Mouse (Mus musculus) forebrain, embryonic 14.5 days (tissue): Measurements from ENCODE around the gene Hgd. TPM values are rescaled to one million over a fixed set of nuclear protein-coding genes. Genes with fewer than 3 reads are reported as not detected.

ENCODE experiments used
- ATAC-seq: fragments of 200-750 bp; cut with Nextera tagmentation; 2 replicates; pipeline ENCODE4 v1.8.0; 2017; ENCODE audit warnings: mild to moderate bottlenecking, moderate library complexity
- DNase-seq: peaks from one replicate; pipeline ENCODE4 v3.0.0-alpha.2; 2015; ENCODE audit warnings: low spot score
- H3K27ac ChIP-seq: fragments of 300-500 bp; sonication (generic); 2 replicates; pipeline ENCODE4 v1.5.1; 2014; ENCODE audit warnings: low read depth, mild to moderate bottlenecking, control low read depth, low read length, moderate library complexity
- H3K27me3 ChIP-seq: fragments of 300-500 bp; sonication (generic); replicated peaks from 2 replicates; pipeline ENCODE4 v1.6.1; 2014; ENCODE audit warnings: low read length, control low read depth, mixed read lengths; ENCODE audit not compliant: control insufficient read depth, insufficient read depth
- H3K36me3 ChIP-seq: fragments of 300-500 bp; sonication (generic); 2 replicates; pipeline ENCODE4 v1.6.1; 2014; ENCODE audit warnings: low read length, control low read depth; ENCODE audit not compliant: control insufficient read depth, insufficient read depth
- H3K4me1 ChIP-seq: fragments of 300-500 bp; sonication (generic); 2 replicates; pipeline ENCODE4 v1.6.1; 2014; ENCODE audit warnings: antibody characterized with exemption, low read length, control low read depth; ENCODE audit not compliant: control insufficient read depth, insufficient read depth
- H3K4me2 ChIP-seq: fragments of 300-500 bp; sonication (generic); 2 replicates; pipeline ENCODE4 v1.6.1; 2014; ENCODE audit warnings: mild to moderate bottlenecking, control low read depth, low read length
- H3K4me3 ChIP-seq: fragments of 300-500 bp; sonication (generic); 2 replicates; pipeline ENCODE4 v1.5.1; 2014; ENCODE audit warnings: low read depth, low read length, control low read depth
- H3K9ac ChIP-seq: fragments of 300-500 bp; sonication (generic); 2 replicates; pipeline ENCODE4 v1.6.1; 2014; ENCODE audit warnings: mild to moderate bottlenecking, low read length, control low read depth, moderate library complexity
- H3K9me3 ChIP-seq: fragments of 300-500 bp; sonication (generic); replicated peaks from 2 replicates; pipeline ENCODE4 v1.6.1; 2016; ENCODE audit warnings: low read length, control low read depth, mixed read lengths; ENCODE audit not compliant: control insufficient read depth
- WGBS: fragments of 180-500 bp; shearing (Covaris S2); extraction: QIAGEN DNeasy Blood & Tissue Kit; methylation state at CpG from one replicate; pipeline ENCODE4 v1.1.7; 2014; 5-methylcytosine and 5-hydroxymethylcytosine counted together
- polyA plus RNA-seq: library from polyadenylated mRNA; unstranded; fragments of >200 nt; fragmentation: Nextera tagmentation; extraction: Ambion mirVana; gene quantifications from 2 replicates; pipeline ENCODE4 v1.2.1, GENCODE M21; 2014

Gene Hgd
- polyA plus RNA-seq, 1 experiment from 2014 or later: not detected

GRCm38 (mm10) chr16:37677586-37677985, 97.6 kb downstream of the Hgd start:
- Histone ChIP-seq H3K36me3 (no peaks in the 10 kb centered on the region), H3K9ac (no peak overlapping the region), H3K4me2 (no peak overlapping the region), H3K27ac (no peak overlapping the region), H3K9me3 (no peaks in the 10 kb centered on the region), H3K4me1 (peaks cover 8% of the 10 kb centered on the region), H3K27me3 (no peaks in the 10 kb centered on the region), H3K4me3 (no peak overlapping the region)
- 80% methylated on average over 8 of the region's 8 CpGs for WGBS
- ATAC-seq (no peak), DNase-seq (no peak)

- Histone ChIP-seq H3K4me2 (no peak overlapping the region), H3K27ac (no peak overlapping the region), H3K36me3 (no peaks in the 10 kb centered on the region), H3K4me1 (peaks cover 19% of the 10 kb centered on the region), H3K4me3 (no peak overlapping the region), H3K9ac (no peak overlapping the region), H3K27me3 (no peaks in the 10 kb centered on the region), H3K9me3 (no peaks in the 10 kb centered on the region)
- WGBS: 89% methylated on average over 2 of the region's 2 CpGs
- ATAC-seq: no peak
- no peak for DNase-seq
Measured at GRCm38 (mm10) chr16:37680216-37680615, 100.3 kb downstream of the Hgd start.

- Histone ChIP-seq H3K9ac (no peak overlapping the region), H3K4me2 (no peak overlapping the region), H3K9me3 (no peaks in the 10 kb centered on the region), H3K4me3 (no peak overlapping the region), H3K36me3 (no peaks in the 10 kb centered on the region), H3K27me3 (no peaks in the 10 kb centered on the region), H3K4me1 (peaks cover 19% of the 10 kb centered on the region), H3K27ac (no peak overlapping the region)
- ATAC-seq (no peak), DNase-seq (no peak)
- 72% methylated on average over 8 of the region's 8 CpGs for WGBS
Measured at GRCm38 (mm10) chr16:37680831-37681230, 100.9 kb downstream of the Hgd start.

Other genes with a start within 250 kb of the Hgd start
- gene Stxbp5l, start 195.2 kb upstream of the Hgd start, polyA plus RNA-seq: 3.0 and 5.0 TPM in 2 replicates
- 42.3 and 43.9 TPM in 2 replicates for gene Gtf2e1, start 40.4 kb upstream of the Hgd start, polyA plus RNA-seq
- gene Rabl3, start 40.3 kb upstream of the Hgd start, polyA plus RNA-seq: 22.6 and 22.8 TPM in 2 replicates
- 66.3 and 71.1 TPM in 2 replicates for gene Ndufb4, start 74.3 kb downstream of the Hgd start, polyA plus RNA-seq
- 90.2 and 101 TPM in 2 replicates for gene Fstl1, start 196.7 kb downstream of the Hgd start, polyA plus RNA-seq